Mouse (Mus musculus) kidney, postnatal 0 days (tissue): ENCODE results near the gene Scgb1b3. TPM values are rescaled to one million over a fixed set of nuclear protein-coding genes. Genes with fewer than 3 reads are reported as not detected.

Experiments
- ATAC-seq: fragments of 200-750 bp; cut with Nextera tagmentation; replicated peaks from 2 replicates; pipeline ENCODE4 v1.8.0; 2017; ENCODE audit warnings: low read depth, moderate number of reproducible peaks, moderate TSS enrichment, moderate library complexity; ENCODE audit not compliant: low FRiP score
- DNase-seq: peaks from one replicate; pipeline ENCODE4 v3.0.0-alpha.2; 2016; ENCODE audit warnings: low spot score
- H3K27ac ChIP-seq: fragments of 300-500 bp; sonication (generic); 2 replicates; pipeline ENCODE4 v1.5.1; 2014; ENCODE audit warnings: mild to moderate bottlenecking
- H3K27me3 ChIP-seq: fragments of 300-500 bp; sonication (generic); 2 replicates; pipeline ENCODE4 v1.6.1; 2014; ENCODE audit warnings: low read length, mixed read lengths; ENCODE audit not compliant: insufficient read depth
- H3K36me3 ChIP-seq: fragments of 300-500 bp; sonication (generic); 2 replicates; pipeline ENCODE4 v1.6.1; 2014; ENCODE audit warnings: low read length, mixed read lengths; ENCODE audit not compliant: insufficient read depth
- H3K4me1 ChIP-seq: fragments of 300-500 bp; sonication (generic); replicated peaks from 2 replicates; pipeline ENCODE4 v1.6.1; 2014; ENCODE audit warnings: antibody characterized with exemption, low read length, mixed read lengths; ENCODE audit not compliant: insufficient read depth
- H3K4me2 ChIP-seq: fragments of 300-500 bp; sonication (generic); 2 replicates; pipeline ENCODE4 v1.6.1; 2014; ENCODE audit warnings: mild to moderate bottlenecking, low read length, moderate library complexity, mixed read lengths
- H3K4me3 ChIP-seq: fragments of 300-500 bp; sonication (generic); replicated peaks from 2 replicates; pipeline ENCODE4 v1.5.1; 2014; ENCODE audit warnings: low read depth, low read length
- H3K9ac ChIP-seq: fragments of 300-500 bp; sonication (generic); 2 replicates; pipeline ENCODE4 v1.6.1; 2014; ENCODE audit warnings: low read depth, low read length
- H3K9me3 ChIP-seq: fragments of 300-500 bp; sonication (generic); replicated peaks from 2 replicates; pipeline ENCODE4 v1.6.1; 2016; ENCODE audit warnings: low read length, inconsistent platforms, mixed read lengths
- CTCF ChIP-seq: IDR thresholded peaks from 2 replicates; pipeline ENCODE4 v1.5.1; 2016; ENCODE audit warnings: antibody characterized with exemption, low read depth, mild to moderate bottlenecking, moderate library complexity
- WGBS: fragments of 180-500 bp; shearing (Covaris S2); extraction: QIAGEN DNeasy Blood & Tissue Kit; methylation state at CpG from one replicate; pipeline ENCODE4 v1.1.7; 2014; 5-methylcytosine and 5-hydroxymethylcytosine counted together
- polyA plus RNA-seq: library from polyadenylated mRNA; unstranded; fragments of >200 nt; fragmentation: Nextera tagmentation; extraction: Ambion mirVana; gene quantifications from 2 replicates; pipeline ENCODE4 v1.2.1, GENCODE M21; 2015

Gene Scgb1b3
- not detected in 2 replicates for polyA plus RNA-seq

DNA sequence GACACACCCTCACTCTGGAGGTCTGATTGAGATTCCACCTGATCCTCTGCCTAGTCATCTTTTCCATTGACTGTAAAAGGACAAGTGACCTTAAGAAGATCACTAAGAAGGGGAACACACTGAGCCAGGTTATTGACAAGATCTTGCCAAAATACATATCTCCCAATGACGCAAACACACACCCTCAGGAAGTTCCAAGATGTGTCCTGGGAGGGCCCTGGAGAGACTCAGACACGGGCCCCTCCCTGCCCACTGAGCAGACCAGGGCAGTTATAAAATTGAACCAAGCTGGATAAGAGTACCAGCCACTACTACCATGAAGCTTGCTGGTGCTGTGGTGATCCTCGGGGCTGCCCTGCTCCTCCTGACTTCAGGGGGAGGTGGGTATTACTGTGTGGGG lies at the start of gene Scgb1b3:
Scgb1b3 (plus strand) TSS at position 301 of the 400 bp plus-strand sequence.
- no peak within 1 kb of the TSS for H3K27ac ChIP-seq
- no peaks in the 10 kb centered on the region for H3K4me1 ChIP-seq
- H3K9me3 ChIP-seq, result no peaks in the 10 kb centered on the region
- H3K36me3 ChIP-seq, result no peaks in the 10 kb centered on the region
- H3K4me2 ChIP-seq, result no peak within 1 kb of the TSS
- 77% methylated on average over 3 of the region's 3 CpGs for WGBS
- no peak for TF ChIP-seq CTCF
- H3K4me3 ChIP-seq, result no peak within 1 kb of the TSS
- H3K9ac ChIP-seq, result no peak within 1 kb of the TSS
- H3K27me3 ChIP-seq, result no peaks in the 10 kb centered on the region
- no peak for DNase-seq
- no peak for ATAC-seq

DNA sequence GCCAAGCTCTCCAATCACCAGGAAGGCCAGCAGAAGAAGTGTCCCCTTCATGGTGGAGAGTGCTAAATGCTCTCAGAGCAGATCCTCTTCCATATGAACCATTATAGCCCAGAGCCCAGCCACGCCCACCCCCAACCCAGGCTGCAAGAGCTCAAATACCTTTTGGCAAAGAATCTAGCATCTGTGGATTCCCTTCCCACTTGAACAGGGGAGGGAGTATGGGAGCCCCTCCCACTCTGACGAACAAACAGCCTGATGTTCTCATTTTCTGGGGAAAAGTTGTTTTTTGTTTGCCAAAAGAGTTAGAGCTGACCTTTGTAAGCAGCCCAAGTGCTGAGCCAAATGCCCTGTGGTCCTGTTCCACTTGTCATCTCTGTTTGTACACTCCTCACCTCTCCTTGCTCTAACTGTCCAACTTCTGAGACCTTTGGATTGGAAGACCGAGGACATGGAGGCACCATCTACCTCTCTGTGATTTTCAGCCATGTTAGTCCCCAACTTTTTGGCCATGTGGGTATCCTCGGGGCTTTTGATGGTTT lies 13.3 kb upstream of the Scgb1b3 start, which contains the start of gene Scgb2b3:
Scgb2b3 (minus strand) TSS at position 51 of the 539 bp plus-strand sequence.
- no peak within 1 kb of the TSS for H3K4me2 ChIP-seq
- no peak within 1 kb of the TSS for H3K9ac ChIP-seq
- no peak for TF ChIP-seq CTCF
- no peak for ATAC-seq
- no peak within 1 kb of the TSS for H3K27ac ChIP-seq
- no peak for DNase-seq
- no peak within 1 kb of the TSS for H3K4me3 ChIP-seq
- H3K4me1 ChIP-seq, result no peaks in the 10 kb centered on the region
- H3K9me3 ChIP-seq, result no peaks in the 10 kb centered on the region
- WGBS, result 72% methylated on average over 4 of the region's 4 CpGs
- H3K36me3 ChIP-seq, result no peaks in the 10 kb centered on the region
- no peaks in the 10 kb centered on the region for H3K27me3 ChIP-seq

Other genes starting within 250 kb of the Scgb1b3 start
- 2.2 and 2.8 TPM in 2 replicates for gene Scn1b, start 248.6 kb upstream of the Scgb1b3 start, polyA plus RNA-seq
- gene Gramd1a, start 219.7 kb upstream of the Scgb1b3 start, polyA plus RNA-seq, result 36.2 and 36.3 TPM in 2 replicates
- gene Scgb2b2, start 85.1 kb upstream of the Scgb1b3 start, polyA plus RNA-seq, result not detected in 2 replicates
- gene Scgb1b2, start 83.8 kb upstream of the Scgb1b3 start, polyA plus RNA-seq, result not detected in 2 replicates
- gene Scgb2b3, start 13.5 kb upstream of the Scgb1b3 start, polyA plus RNA-seq, result not detected in 2 replicates